Mouse (Mus musculus): ENCODE results near the gene Gbf1. TPM values are rescaled to one million over a fixed set of nuclear protein-coding genes. Genes with fewer than 3 reads are reported as not detected.

Gbf1 gene
- polyA plus RNA-seq, 1 experiment from 2014 or later, result 60.4 TPM

Other genes starting within 250 kb of the Gbf1 start
- 13.7 and 15.2 TPM in 2 replicates for gene Armh3, start 154.0 kb upstream of the Gbf1 start, polyA plus RNA-seq (2014; fragmentation: Nextera tagmentation; extraction: Ambion mirVana)
- gene Hps6, start 149.0 kb upstream of the Gbf1 start, polyA plus RNA-seq (2014; fragmentation: Nextera tagmentation; extraction: Ambion mirVana), result 4.5 and 6.4 TPM in 2 replicates
- gene Pprc1, start 107.6 kb upstream of the Gbf1 start, polyA plus RNA-seq (2014; fragmentation: Nextera tagmentation; extraction: Ambion mirVana), result 41.8 and 41.9 TPM in 2 replicates
- 80.6 and 82.0 TPM in 2 replicates for gene Ldb1, start 107.3 kb upstream of the Gbf1 start, polyA plus RNA-seq (2014; fragmentation: Nextera tagmentation; extraction: Ambion mirVana)
- gene Nolc1, start 76.6 kb upstream of the Gbf1 start, polyA plus RNA-seq (2014; fragmentation: Nextera tagmentation; extraction: Ambion mirVana), result 77.1 and 82.2 TPM in 2 replicates
- 1.1 and 1.4 TPM in 2 replicates for gene Elovl3, start 20.6 kb upstream of the Gbf1 start, polyA plus RNA-seq (2014; fragmentation: Nextera tagmentation; extraction: Ambion mirVana)
- gene Pitx3, start 4.2 kb upstream of the Gbf1 start, polyA plus RNA-seq (2014; fragmentation: Nextera tagmentation; extraction: Ambion mirVana), result 10.5 and 13.1 TPM in 2 replicates
- 10.7 and 11.6 TPM in 2 replicates for gene Nfkb2, start 151.8 kb downstream of the Gbf1 start, polyA plus RNA-seq (2014; fragmentation: Nextera tagmentation; extraction: Ambion mirVana)
- 5.8 and 8.6 TPM in 2 replicates for gene Psd, start 174.6 kb downstream of the Gbf1 start, polyA plus RNA-seq (2014; fragmentation: Nextera tagmentation; extraction: Ambion mirVana)
- 13.8 and 14.7 TPM in 2 replicates for gene Fbxl15, start 175.7 kb downstream of the Gbf1 start, polyA plus RNA-seq (2014; fragmentation: Nextera tagmentation; extraction: Ambion mirVana)
- gene Cuedc2, start 186.2 kb downstream of the Gbf1 start, polyA plus RNA-seq (2014; fragmentation: Nextera tagmentation; extraction: Ambion mirVana), result 174 and 184 TPM in 2 replicates
- 3.7 and 4.6 TPM in 2 replicates for gene Mfsd13a, start 188.6 kb downstream of the Gbf1 start, polyA plus RNA-seq (2014; fragmentation: Nextera tagmentation; extraction: Ambion mirVana)
- 1.8 and 3.6 TPM in 2 replicates for gene 2310034G01Rik, start 197.8 kb downstream of the Gbf1 start, polyA plus RNA-seq (2014; fragmentation: Nextera tagmentation; extraction: Ambion mirVana)
- gene Actr1a, start 243.2 kb downstream of the Gbf1 start, polyA plus RNA-seq (2014; fragmentation: Nextera tagmentation; extraction: Ambion mirVana), result 137 and 156 TPM in 2 replicates
- gene Sufu, start 244.4 kb downstream of the Gbf1 start, polyA plus RNA-seq (2014; fragmentation: Nextera tagmentation; extraction: Ambion mirVana), result 34.3 and 39.8 TPM in 2 replicates